Mouse (Mus musculus) limb, embryonic 14.5 days (tissue): ENCODE results near the gene Engase. TPM values are rescaled to one million over a fixed set of nuclear protein-coding genes. Genes with fewer than 3 reads are reported as not detected.

Experiments
- ATAC-seq: fragments of 200-750 bp; cut with Nextera tagmentation; 2 replicates; pipeline ENCODE4 v1.8.0; 2017; ENCODE audit warnings: low read depth, moderate number of reproducible peaks, moderate TSS enrichment; ENCODE audit not compliant: low FRiP score
- DNase-seq: peaks from one replicate; pipeline ENCODE4 v3.0.0-alpha.2; 2015; ENCODE audit warnings: low spot score
- H3K27ac ChIP-seq: fragments of 300-500 bp; sonication (generic); replicated peaks from 2 replicates; pipeline ENCODE4 v1.5.1; 2014; ENCODE audit warnings: low read depth, mild to moderate bottlenecking, low read length, moderate library complexity, mixed read lengths
- H3K27me3 ChIP-seq: fragments of 300-500 bp; sonication (generic); 2 replicates; pipeline ENCODE4 v1.6.1; 2014; ENCODE audit warnings: low read length, mixed read lengths; ENCODE audit not compliant: control insufficient read depth, insufficient read depth
- H3K36me3 ChIP-seq: fragments of 300-500 bp; sonication (generic); 2 replicates; pipeline ENCODE4 v1.6.1; 2014; ENCODE audit warnings: mild to moderate bottlenecking, low read length, moderate library complexity, mixed read lengths; ENCODE audit not compliant: control insufficient read depth, insufficient read depth
- H3K4me1 ChIP-seq: fragments of 300-500 bp; sonication (generic); 2 replicates; pipeline ENCODE4 v1.6.1; 2014; ENCODE audit warnings: antibody characterized with exemption, low read length, mixed read lengths; ENCODE audit not compliant: control insufficient read depth, insufficient read depth
- H3K4me2 ChIP-seq: fragments of 300-500 bp; sonication (generic); replicated peaks from 2 replicates; pipeline ENCODE4 v1.6.1; 2014; ENCODE audit warnings: low read depth, mild to moderate bottlenecking, low read length, moderate library complexity; ENCODE audit not compliant: severe bottlenecking
- H3K4me3 ChIP-seq: fragments of 300-500 bp; sonication (generic); replicated peaks from 2 replicates; pipeline ENCODE4 v1.5.1; 2014; ENCODE audit warnings: low read length
- H3K9ac ChIP-seq: fragments of 300-500 bp; sonication (generic); 2 replicates; pipeline ENCODE4 v1.6.1; 2014; ENCODE audit warnings: mild to moderate bottlenecking, low read depth, low read length, moderate library complexity; ENCODE audit not compliant: severe bottlenecking
- H3K9me3 ChIP-seq: fragments of 300-500 bp; sonication (generic); 2 replicates; pipeline ENCODE4 v1.6.1; 2016; ENCODE audit warnings: low read length; ENCODE audit not compliant: control insufficient read depth
- POLR2A ChIP-seq: fragments of 200-500 bp; IDR thresholded peaks from 2 replicates; pipeline ENCODE4 v1.8.0; 2012; ENCODE audit warnings: inconsistent platforms, mild to moderate bottlenecking, moderate library complexity, borderline replicate concordance; ENCODE audit not compliant: insufficient read depth, insufficient read length; ENCODE audit errors: extremely low read depth
- WGBS: fragments of 180-500 bp; shearing (Covaris S2); extraction: QIAGEN DNeasy Blood & Tissue Kit; methylation state at CpG from one replicate; pipeline ENCODE4 v1.1.7; 2014; 5-methylcytosine and 5-hydroxymethylcytosine counted together
- polyA plus RNA-seq, 2 experiments: library from polyadenylated mRNA; depleted of rRNA in 1 of 2; stranded (reverse) in 1 of 2; unstranded in 1 of 2; fragments of >200 nt; fragmentation: Nextera tagmentation in 1 of 2; extraction: Ambion mirVana in 1 of 2; gene quantifications; 2 replicates each; pipeline versions ENCODE4 v1.2.1 to v1.2.3; 2012 to 2014

Gene Engase
- polyA plus RNA-seq, 2 experiments: 4.5 to 7.9 TPM

DNA sequence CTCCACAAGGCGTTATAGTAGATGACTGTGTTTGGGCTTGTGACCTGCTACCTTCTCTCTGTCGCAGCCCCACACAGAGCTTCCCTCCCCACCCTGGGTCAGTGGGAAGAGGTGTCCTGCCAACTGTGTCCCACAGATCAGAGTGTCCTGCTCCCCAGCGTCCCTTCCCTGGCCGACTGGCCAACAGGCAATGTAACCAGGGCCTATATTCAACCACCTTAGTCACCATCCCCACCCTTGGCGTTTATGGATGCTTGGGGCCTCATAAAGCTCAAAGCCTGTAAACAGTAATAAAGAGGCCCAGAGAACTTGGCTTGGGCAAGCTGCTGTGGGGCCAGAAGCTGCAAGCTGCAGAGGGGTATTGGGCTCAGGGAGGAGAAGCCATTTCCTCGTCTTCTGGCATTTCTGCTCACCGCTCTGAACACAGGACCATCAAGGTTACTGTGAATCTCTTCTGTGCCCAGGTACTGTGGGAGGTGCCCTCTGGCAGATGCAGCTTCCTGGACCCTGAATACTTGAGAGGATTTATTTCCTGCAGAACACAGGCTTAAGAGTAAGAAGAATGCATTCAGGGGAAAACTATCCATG, 1.0 kb upstream of the Engase start:
- Histone ChIP-seq H3K27ac (no peak overlapping the region), H3K9ac (no peak overlapping the region), H3K4me1 (peaks cover 5% of the 10 kb centered on the region; the same call in 1 of the 2 replicates), H3K36me3 (0 out of 2 replicates have a peak, but pooled peaks cover 3% of the 10 kb centered on the region), H3K27me3 (no peaks in the 10 kb centered on the region), H3K9me3 (no peaks in the 10 kb centered on the region), H3K4me2 (no peak overlapping the region), H3K4me3 (no peak overlapping the region)
- ATAC-seq (no peak), DNase-seq (no peak)
- no peak for TF ChIP-seq POLR2A
- 57% methylated on average over 7 of the region's 7 CpGs for WGBS

DNA sequence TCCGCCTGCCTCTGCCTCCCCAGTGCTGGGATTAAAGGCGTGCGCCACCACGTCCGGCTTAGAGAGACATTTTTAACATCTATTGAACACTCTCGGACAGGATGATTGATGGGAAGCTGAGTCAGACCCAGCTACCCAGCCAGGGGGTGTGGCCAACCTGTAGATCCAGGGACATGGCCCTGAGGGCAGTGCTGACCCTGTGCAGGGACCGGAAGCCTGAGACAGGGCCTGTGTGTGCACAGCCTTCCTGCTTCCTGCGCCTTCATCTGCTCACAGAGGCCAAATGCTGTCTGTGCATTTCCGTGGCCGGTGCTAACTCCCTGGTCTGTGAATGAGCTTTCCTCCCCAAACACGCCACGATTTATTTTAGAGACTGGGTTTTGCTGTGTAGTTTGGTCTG, 3.1 kb downstream of the Engase start:
- no peak overlapping the region for H3K27ac ChIP-seq
- WGBS: 86% methylated on average over 12 of the region's 12 CpGs
- H3K27me3 ChIP-seq: no peaks in the 10 kb centered on the region
- peaks cover 5% of the 10 kb centered on the region; the same call in 1 of the 2 replicates for H3K4me1 ChIP-seq
- no peak for TF ChIP-seq POLR2A
- H3K4me2 ChIP-seq: no peak overlapping the region
- DNase-seq (no peak), ATAC-seq (no peak)
- H3K9me3 ChIP-seq: no peaks in the 10 kb centered on the region
- H3K9ac ChIP-seq: no peak overlapping the region
- no peak overlapping the region for H3K4me3 ChIP-seq
- H3K36me3 ChIP-seq: peaks cover 22% of the 10 kb centered on the region

DNA sequence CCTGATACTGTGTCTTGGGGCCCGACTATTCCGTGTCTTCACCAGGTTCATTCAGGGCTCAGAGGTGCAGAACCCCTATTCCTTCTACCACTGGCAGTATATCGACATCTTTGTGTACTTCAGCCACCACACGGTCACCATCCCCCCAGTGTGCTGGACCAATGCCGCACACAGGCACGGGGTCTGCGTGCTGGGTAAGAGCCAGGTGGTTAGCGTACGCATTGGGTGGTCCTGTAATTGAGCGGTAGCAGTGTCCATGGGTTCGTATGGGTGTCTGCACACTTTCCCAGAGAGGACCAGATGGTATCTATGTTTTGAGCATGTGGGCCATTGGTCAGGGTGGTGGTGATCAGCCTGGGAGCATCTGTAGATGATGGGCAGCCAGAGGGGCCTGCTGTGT, 4.6 kb downstream of the Engase start:
- no peak for TF ChIP-seq POLR2A
- DNase-seq (no peak), ATAC-seq (no peak)
- Histone ChIP-seq H3K4me3 (no peak overlapping the region), H3K4me2 (no peak overlapping the region), H3K27me3 (no peaks in the 10 kb centered on the region), H3K27ac (no peak overlapping the region), H3K36me3 (peaks cover 31% of the 10 kb centered on the region), H3K4me1 (peaks cover 5% of the 10 kb centered on the region; the same call in 1 of the 2 replicates), H3K9ac (no peak overlapping the region), H3K9me3 (no peaks in the 10 kb centered on the region)
- WGBS: 95% methylated on average over 11 of the region's 11 CpGs

DNA sequence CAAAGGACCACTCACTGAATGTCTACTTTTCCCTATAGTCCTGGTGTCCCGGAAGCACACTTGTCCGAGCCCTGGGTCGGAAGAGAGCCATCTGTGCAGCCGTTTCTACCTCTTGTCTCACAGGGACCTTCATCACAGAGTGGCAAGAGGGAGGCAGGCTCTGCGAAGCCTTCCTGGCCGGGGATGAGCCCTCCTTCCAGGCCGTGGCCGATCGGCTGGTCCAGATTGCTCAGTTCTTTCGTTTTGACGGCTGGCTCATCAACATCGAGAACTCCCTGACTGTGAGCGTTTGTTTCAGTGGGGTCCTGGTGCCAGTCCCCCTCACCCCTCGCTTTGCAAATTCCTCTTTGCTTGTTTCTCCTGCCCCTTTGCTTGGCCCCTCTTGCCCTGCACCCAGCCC, 5.1 kb downstream of the Engase start:
- ATAC-seq (no peak), DNase-seq (no peak)
- H3K9ac ChIP-seq: no peak overlapping the region
- WGBS: 86% methylated on average over 14 of the region's 14 CpGs
- no peak for TF ChIP-seq POLR2A
- peaks cover 32% of the 10 kb centered on the region for H3K36me3 ChIP-seq
- no peak overlapping the region for H3K27ac ChIP-seq
- no peaks in the 10 kb centered on the region for H3K9me3 ChIP-seq
- no peak overlapping the region for H3K4me2 ChIP-seq
- H3K4me3 ChIP-seq: no peak overlapping the region
- peaks cover 5% of the 10 kb centered on the region; the same call in 1 of the 2 replicates for H3K4me1 ChIP-seq
- no peaks in the 10 kb centered on the region for H3K27me3 ChIP-seq

DNA sequence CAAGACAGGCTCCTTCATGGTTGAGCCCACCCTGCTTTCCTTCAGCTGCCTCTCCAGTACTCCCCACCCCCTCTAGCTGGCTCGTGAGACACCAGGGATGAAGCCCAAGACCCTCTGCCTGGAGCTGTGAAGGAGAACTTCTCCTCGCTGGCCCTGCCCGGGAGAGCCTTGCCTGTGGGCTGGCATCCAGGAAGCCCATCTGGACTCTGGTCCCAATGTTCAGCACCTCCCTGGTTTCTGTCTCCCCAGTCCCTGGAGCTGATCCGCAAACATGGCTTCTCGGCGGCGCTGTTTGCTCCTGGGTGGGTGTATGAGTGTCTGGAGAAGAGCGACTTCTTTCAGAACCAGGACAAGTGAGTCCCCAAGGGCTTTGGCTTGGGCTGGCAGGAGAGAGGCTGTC, 7.5 kb downstream of the Engase start:
- no peak overlapping the region for H3K4me2 ChIP-seq
- H3K9ac ChIP-seq: no peak overlapping the region
- peaks cover 33% of the 10 kb centered on the region for H3K36me3 ChIP-seq
- DNase-seq (no peak), ATAC-seq (no peak)
- WGBS: 76% methylated on average over 8 of the region's 8 CpGs
- no peaks in the 10 kb centered on the region for H3K9me3 ChIP-seq
- no peak for TF ChIP-seq POLR2A
- no peak overlapping the region for H3K4me3 ChIP-seq
- no peaks in the 10 kb centered on the region for H3K27me3 ChIP-seq
- no peak overlapping the region for H3K27ac ChIP-seq
- H3K4me1 ChIP-seq: peaks cover 10% of the 10 kb centered on the region
